Mouse (Mus musculus) hindbrain, embryonic 16.5 days (tissue): Measurements from ENCODE around the gene Degs1. TPM values are rescaled to one million over a fixed set of nuclear protein-coding genes. Genes with fewer than 3 reads are reported as not detected.

Experiments
- ATAC-seq: fragments of 200-750 bp; cut with Nextera tagmentation; 2 replicates; pipeline ENCODE4 v1.8.0; 2017; ENCODE audit warnings: moderate TSS enrichment, moderate library complexity
- H3K27ac ChIP-seq: fragments of 300-500 bp; sonication (generic); 2 replicates; pipeline ENCODE4 v1.5.1; 2014; ENCODE audit warnings: low read depth, mild to moderate bottlenecking, control low read depth, low read length, moderate library complexity
- H3K27me3 ChIP-seq: fragments of 300-500 bp; sonication (generic); replicated peaks from 2 replicates; pipeline ENCODE4 v1.6.1; 2014; ENCODE audit warnings: low read length; ENCODE audit not compliant: control insufficient read depth, insufficient read depth
- H3K36me3 ChIP-seq: fragments of 300-500 bp; sonication (generic); 2 replicates; pipeline ENCODE4 v1.6.1; 2014; ENCODE audit warnings: mild to moderate bottlenecking, low read length, moderate library complexity, mixed read lengths; ENCODE audit not compliant: control insufficient read depth, insufficient read depth
- H3K4me1 ChIP-seq: fragments of 300-500 bp; sonication (generic); 2 replicates; pipeline ENCODE4 v1.6.1; 2014; ENCODE audit warnings: low read depth, low read length; ENCODE audit not compliant: control insufficient read depth, insufficient read depth
- H3K4me2 ChIP-seq: fragments of 300-500 bp; sonication (generic); 2 replicates; pipeline ENCODE4 v1.6.1; 2014; ENCODE audit warnings: mild to moderate bottlenecking, low read length, control low read depth, moderate library complexity
- H3K4me3 ChIP-seq: fragments of 300-500 bp; sonication (generic); 2 replicates; pipeline ENCODE4 v1.5.1; 2014; ENCODE audit warnings: mild to moderate bottlenecking, low read length, control low read depth, moderate library complexity
- H3K9ac ChIP-seq: fragments of 300-500 bp; sonication (generic); 2 replicates; pipeline ENCODE4 v1.6.1; 2014; ENCODE audit warnings: low read depth, mild to moderate bottlenecking, control low read depth, low read length, moderate library complexity
- H3K9me3 ChIP-seq: fragments of 300-500 bp; sonication (generic); 2 replicates; pipeline ENCODE4 v1.6.1; 2014; ENCODE audit warnings: mild to moderate bottlenecking, low read length, moderate library complexity; ENCODE audit not compliant: control insufficient read depth
- WGBS: fragments of 180-500 bp; shearing (Covaris S2); extraction: QIAGEN DNeasy Blood & Tissue Kit; methylation state at CpG from one replicate; pipeline ENCODE4 v1.1.7; 2014; 5-methylcytosine and 5-hydroxymethylcytosine counted together
- polyA plus RNA-seq: library from polyadenylated mRNA; unstranded; fragments of >200 nt; fragmentation: Nextera tagmentation; extraction: Ambion mirVana; gene quantifications from 2 replicates; pipeline ENCODE4 v1.2.1, GENCODE M21; 2015

Degs1 gene
- polyA plus RNA-seq, 1 experiment from 2014 or later = 116 TPM

DNA sequence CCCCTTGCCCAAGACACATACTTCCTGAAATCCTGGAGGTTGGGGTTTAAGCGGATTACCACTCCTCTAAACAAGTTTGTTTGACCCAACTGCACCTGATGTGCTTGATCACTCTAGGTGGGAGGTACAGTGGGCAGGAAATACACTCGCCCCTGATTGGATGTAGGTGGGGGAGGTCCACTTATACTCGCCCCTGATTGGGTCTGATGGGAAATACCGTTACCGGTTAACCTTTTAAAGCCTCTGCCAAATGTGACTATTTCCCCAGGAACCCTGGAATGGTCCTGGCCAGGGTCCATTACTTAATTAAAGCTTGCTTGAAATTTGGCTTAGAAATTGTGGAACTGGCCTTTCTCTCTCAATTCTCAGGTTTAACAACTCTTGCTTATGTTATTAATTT is 11.5 kb downstream of the Degs1 start:
- Histone ChIP-seq H3K27me3 (no peaks in the 10 kb centered on the region), H3K4me2 (no peak overlapping the region), H3K36me3 (peaks cover 8% of the 10 kb centered on the region; the same call in 1 of the 2 replicates), H3K27ac (no peak overlapping the region), H3K4me3 (no peak overlapping the region), H3K4me1 (no peaks in the 10 kb centered on the region), H3K9ac (no peak overlapping the region), H3K9me3 (no peaks in the 10 kb centered on the region)
- 90% methylated on average over 5 of the region's 5 CpGs for WGBS
- no peak for ATAC-seq

DNA sequence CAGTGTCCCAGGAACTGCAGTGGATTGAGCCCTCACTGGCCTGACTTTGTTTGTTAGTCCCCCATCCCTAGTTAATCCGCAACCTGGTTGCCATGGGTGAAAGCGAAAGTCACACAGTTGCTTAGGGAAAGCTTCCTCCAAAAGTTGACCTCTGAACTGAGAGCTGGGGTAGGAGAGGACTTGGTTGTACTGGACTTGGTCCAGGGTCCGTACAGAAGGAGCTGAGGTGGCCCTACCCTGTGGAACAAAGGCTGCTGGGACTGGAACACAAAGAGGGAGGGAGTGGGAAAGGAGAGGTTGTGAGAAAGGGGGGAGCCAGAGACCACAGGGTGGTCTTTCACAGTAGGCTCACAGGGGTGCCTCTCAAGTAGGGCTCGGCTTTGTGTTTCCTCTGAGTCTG is 14.3 kb downstream of the Degs1 start:
- Histone ChIP-seq H3K36me3 (peaks cover 3% of the 10 kb centered on the region; the same call in 1 of the 2 replicates), H3K27me3 (no peaks in the 10 kb centered on the region), H3K9me3 (no peaks in the 10 kb centered on the region), H3K9ac (no peak overlapping the region), H3K27ac (no peak overlapping the region), H3K4me2 (no peak overlapping the region), H3K4me1 (no peaks in the 10 kb centered on the region), H3K4me3 (no peak overlapping the region)
- WGBS = 43% methylated on average over 4 of the region's 4 CpGs
- ATAC-seq = no peak

DNA sequence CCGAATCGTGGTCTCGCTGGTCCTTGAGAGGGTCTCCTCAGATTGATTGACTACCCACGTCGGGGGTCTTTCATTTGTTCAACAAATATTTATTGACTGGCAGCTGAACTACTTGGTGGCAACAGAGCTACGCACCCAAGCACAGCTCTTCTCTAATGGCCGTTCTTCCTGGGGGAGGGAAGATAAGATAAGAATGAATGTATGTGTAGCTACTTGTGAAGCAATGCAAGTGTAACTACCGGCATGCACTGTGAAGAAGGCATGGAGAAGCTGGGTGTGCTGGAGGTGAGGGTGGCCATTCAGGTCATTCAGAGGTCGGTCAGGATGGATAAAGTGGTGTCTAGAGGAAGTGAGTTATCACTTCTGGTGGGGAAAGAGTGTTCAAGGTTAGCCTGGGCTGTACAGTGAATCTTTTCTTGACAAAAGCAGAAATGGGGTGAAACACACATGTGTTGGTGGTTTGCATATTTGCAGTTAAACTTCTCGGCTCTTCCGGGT is 16.5 kb downstream of the Degs1 start:
- no peak overlapping the region for H3K4me3 ChIP-seq
- no peaks in the 10 kb centered on the region for H3K36me3 ChIP-seq
- no peak for ATAC-seq
- no peaks in the 10 kb centered on the region for H3K4me1 ChIP-seq
- no peak overlapping the region for H3K27ac ChIP-seq
- H3K4me2 ChIP-seq = no peak overlapping the region
- H3K9ac ChIP-seq = no peak overlapping the region
- H3K9me3 ChIP-seq = no peaks in the 10 kb centered on the region
- no peaks in the 10 kb centered on the region for H3K27me3 ChIP-seq
- 92% methylated on average over 11 of the region's 11 CpGs for WGBS

DNA sequence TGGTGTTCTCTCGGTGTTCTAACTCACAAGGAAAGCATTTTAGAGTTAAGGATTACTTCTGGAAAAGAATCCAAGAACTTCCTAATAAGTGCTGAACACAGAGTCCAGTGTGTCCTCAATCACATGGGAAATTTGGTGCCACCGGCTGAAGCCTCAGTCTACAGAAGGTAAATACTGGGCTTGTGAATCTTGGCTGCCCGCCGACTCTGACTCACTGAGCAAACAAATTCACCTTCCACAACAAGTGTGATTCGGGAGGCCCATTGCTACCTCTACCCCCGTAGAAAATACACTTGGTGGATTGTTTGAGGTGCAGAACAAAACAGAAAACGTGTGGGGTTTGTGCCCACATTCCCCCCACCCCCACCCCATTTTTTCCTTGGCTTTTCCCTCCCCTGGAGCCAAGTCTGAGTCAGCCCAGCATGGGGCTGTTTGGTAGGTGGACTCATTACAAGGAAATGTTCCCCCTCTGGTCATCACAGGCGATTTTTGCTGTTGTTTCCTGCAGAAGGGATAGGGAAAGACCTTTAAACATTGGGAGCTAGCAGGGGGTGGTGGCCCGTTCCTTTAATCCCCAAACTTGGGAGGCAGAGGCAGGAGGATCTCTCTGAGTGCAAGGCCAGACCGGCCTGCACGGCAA is 26.4 kb downstream of the Degs1 start:
- 87% methylated on average over 11 of the region's 11 CpGs for WGBS
- Histone ChIP-seq H3K27me3 (no peaks in the 10 kb centered on the region), H3K4me3 (no peak overlapping the region), H3K4me1 (no peaks in the 10 kb centered on the region), H3K9ac (no peak overlapping the region), H3K9me3 (no peaks in the 10 kb centered on the region), H3K4me2 (no peak overlapping the region), H3K27ac (no peak overlapping the region), H3K36me3 (no peaks in the 10 kb centered on the region)
- no peak for ATAC-seq

DNA sequence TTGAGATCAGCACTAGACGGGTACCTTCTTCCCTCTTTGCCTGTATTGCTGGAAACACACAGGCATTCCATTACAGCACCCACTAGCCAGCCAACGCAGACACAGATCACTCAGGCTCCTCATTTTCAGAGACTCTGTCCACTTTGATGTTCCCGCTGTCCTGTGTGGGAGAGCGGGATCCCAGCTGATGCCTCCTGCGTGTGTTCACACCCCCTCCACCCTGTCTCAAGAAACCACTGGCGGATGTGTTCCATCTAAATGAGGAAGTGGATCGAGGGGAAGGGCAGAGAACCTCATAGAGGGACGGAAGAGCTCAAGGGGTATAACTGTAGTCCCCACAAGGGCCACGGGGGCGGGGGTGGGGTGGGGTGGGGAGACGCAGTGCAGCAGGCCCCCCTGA is 27.6 kb downstream of the Degs1 start:
- WGBS = 89% methylated on average over 11 of the region's 11 CpGs
- H3K9ac ChIP-seq = no peak overlapping the region
- H3K4me2 ChIP-seq = no peak overlapping the region
- H3K4me1 ChIP-seq = no peaks in the 10 kb centered on the region
- no peak for ATAC-seq
- H3K27me3 ChIP-seq = no peaks in the 10 kb centered on the region
- H3K9me3 ChIP-seq = no peaks in the 10 kb centered on the region
- no peak overlapping the region for H3K4me3 ChIP-seq
- no peaks in the 10 kb centered on the region for H3K36me3 ChIP-seq
- H3K27ac ChIP-seq = no peak overlapping the region

DNA sequence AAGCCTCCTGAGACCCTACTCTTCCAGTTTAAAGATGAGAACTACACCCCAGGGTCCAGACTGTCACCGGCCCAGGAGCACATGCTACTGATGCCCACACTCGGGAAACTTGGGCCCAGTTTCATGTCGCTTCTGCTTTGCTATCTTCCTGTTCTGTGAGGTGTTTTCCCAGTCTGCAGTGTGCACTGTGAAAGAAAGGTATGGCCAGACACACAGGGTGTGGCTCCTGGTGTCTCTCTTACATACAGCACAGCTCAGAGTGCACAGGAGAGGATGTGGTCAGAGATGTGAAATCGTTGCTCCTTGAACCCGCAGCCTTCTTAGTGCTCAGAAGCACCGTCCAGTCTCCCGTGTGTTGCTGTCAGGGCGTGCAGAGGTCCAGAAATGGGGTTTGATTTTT is 28.0 kb downstream of the Degs1 start:
- ATAC-seq = no peak
- 88% methylated on average over 8 of the region's 8 CpGs for WGBS

DNA sequence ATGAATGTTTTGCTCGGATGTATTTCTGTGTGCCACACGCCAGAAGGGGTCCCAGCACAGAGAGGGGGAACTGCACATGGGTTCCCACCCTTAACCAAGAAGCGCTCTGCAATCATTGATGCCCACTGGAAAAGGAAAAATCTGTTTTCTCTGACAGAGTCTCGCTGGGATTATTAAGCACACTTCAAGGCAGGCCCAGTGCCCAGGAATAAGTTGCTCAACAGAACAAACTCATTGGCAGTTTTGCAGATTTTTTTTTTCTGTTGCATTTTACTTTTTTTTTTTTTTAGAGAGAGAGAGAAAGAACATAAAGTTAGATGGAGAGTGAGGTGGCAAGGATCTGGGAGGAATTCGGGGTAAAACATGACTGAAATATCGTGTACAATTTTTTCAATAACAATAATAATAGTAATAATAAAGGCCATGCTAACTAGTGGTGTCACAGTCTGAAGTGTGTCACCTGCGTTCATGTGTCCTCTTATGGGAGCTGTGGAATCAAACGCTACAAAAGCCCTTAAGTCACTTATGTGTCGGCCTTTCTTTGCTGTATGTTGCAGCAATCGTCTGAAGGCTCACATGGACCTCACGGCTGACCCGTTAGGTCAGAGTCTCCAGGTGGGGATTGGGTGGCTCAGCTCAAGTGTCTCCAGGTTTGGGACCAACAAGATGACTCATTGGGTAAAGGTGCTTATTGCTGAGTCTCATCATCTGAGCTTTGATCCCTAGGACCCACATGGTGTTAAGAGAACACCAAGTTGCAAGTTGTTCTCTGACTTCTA is 28.7 kb downstream of the Degs1 start:
- no peak for ATAC-seq
- H3K27ac ChIP-seq = no peak overlapping the region
- H3K27me3 ChIP-seq = no peaks in the 10 kb centered on the region
- H3K9ac ChIP-seq = no peak overlapping the region
- no peak overlapping the region for H3K4me2 ChIP-seq
- no peaks in the 10 kb centered on the region for H3K4me1 ChIP-seq
- H3K4me3 ChIP-seq = no peak overlapping the region
- 96% methylated on average over 12 of the region's 12 CpGs for WGBS
- H3K9me3 ChIP-seq = no peaks in the 10 kb centered on the region
- no peaks in the 10 kb centered on the region for H3K36me3 ChIP-seq

More for the DNA sequence above, 28.0 kb downstream of the Degs1 start:
- H3K27me3 ChIP-seq = no peaks in the 10 kb centered on the region
- no peaks in the 10 kb centered on the region for H3K9me3 ChIP-seq
- no peak overlapping the region for H3K9ac ChIP-seq
- H3K4me1 ChIP-seq = no peaks in the 10 kb centered on the region
- no peak overlapping the region for H3K4me3 ChIP-seq
- H3K27ac ChIP-seq = no peak overlapping the region
- no peaks in the 10 kb centered on the region for H3K36me3 ChIP-seq
- no peak overlapping the region for H3K4me2 ChIP-seq

DNA sequence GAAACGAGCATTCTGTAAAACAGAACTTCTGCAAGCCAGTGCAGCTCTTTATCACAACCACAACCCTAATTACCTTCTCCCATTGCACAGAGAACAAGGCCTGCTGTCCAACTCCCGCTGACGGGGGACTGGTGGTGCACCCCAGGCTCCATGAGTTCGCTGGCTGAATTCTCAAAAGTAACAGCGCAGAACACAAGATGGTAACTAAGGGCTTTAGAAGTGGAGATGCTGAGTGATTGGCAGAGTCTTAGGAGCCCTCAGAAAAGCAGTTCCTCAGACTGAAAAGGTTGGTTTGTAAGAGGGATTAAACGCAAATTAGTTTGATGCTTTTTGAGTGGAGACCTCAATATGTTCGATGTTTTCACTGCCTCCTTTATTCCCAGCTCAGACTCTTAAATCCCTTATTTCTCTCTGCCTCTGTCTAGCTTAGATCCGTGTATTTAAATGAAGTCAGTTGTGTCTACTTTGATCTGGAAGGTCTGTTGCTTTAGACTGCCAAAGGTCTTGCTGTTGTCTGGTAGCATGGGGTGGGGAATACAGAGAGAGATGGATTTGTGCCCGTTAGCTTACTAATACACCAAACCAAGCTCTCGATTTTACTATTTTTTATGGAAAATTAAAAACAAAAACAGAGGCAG is 30.0 kb downstream of the Degs1 start:
- no peak overlapping the region for H3K9ac ChIP-seq
- ATAC-seq = no peak
- H3K9me3 ChIP-seq = no peaks in the 10 kb centered on the region
- H3K36me3 ChIP-seq = no peaks in the 10 kb centered on the region
- no peaks in the 10 kb centered on the region for H3K27me3 ChIP-seq
- H3K4me2 ChIP-seq = no peak overlapping the region
- no peaks in the 10 kb centered on the region for H3K4me1 ChIP-seq
- no peak overlapping the region for H3K4me3 ChIP-seq
- WGBS = 66% methylated on average over 10 of the region's 10 CpGs
- no peak overlapping the region for H3K27ac ChIP-seq

DNA sequence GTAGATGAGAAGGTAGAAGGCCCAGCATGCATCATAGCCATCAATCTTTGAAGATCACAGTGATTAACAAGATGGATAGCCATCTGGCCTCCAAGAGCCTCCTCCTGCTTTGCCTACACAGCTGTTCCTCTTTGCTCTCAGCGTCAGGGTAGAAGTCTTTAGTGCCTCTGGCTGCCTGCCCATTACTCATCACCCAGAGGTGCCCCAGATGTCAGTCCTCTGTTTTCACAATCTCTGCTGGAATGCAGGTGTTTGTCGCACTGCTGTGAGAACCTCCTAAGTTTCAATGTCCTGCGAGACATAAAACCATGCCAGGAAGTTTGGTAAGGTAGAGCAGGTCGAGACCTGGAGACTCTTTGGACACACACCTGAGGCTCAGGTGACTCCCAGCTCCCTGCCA is 31.9 kb downstream of the Degs1 start:
- Histone ChIP-seq H3K4me1 (no peaks in the 10 kb centered on the region), H3K9me3 (no peaks in the 10 kb centered on the region), H3K4me2 (no peak overlapping the region), H3K36me3 (no peaks in the 10 kb centered on the region), H3K4me3 (no peak overlapping the region), H3K27ac (no peak overlapping the region), H3K9ac (no peak overlapping the region), H3K27me3 (no peaks in the 10 kb centered on the region)
- 70% methylated on average over 4 of the region's 4 CpGs for WGBS
- no peak for ATAC-seq
